Mouse (Mus musculus) adipocyte (in vitro differentiated cells): ENCODE results near the gene Dis3l2.

Experiments
- DNase-seq: peaks from one replicate; pipeline ENCODE4 v3.0.0-alpha.2; 2016; ENCODE audit warnings: low spot score

Gene Dis3l2

GRCm38 (mm10) chr1:86916355-86916984 lies 212.9 kb downstream of the Dis3l2 start:
- no peak for DNase-seq

GRCm38 (mm10) chr1:86925776-86926175 lies 222.2 kb downstream of the Dis3l2 start:
- DNase-seq: no peak

- DNase-seq: no peak
Observed at GRCm38 (mm10) chr1:86931606-86932379, 228.2 kb downstream of the Dis3l2 start.

- no peak for DNase-seq
Observed at GRCm38 (mm10) chr1:86932810-86933209, 229.2 kb downstream of the Dis3l2 start.

- no peak for DNase-seq
Observed at GRCm38 (mm10) chr1:86933656-86934055, 230.0 kb downstream of the Dis3l2 start.

- DNase-seq: no peak
Observed at GRCm38 (mm10) chr1:86951501-86952205, 248.0 kb downstream of the Dis3l2 start.

- DNase-seq: no peak
Observed at GRCm38 (mm10) chr1:86955801-86956200, 252.2 kb downstream of the Dis3l2 start.

- peak; percentile 25 for DNase-seq
Observed at GRCm38 (mm10) chr1:86968261-86968964, 264.8 kb downstream of the Dis3l2 start.

GRCm38 (mm10) chr1:86969173-86969725 lies 265.6 kb downstream of the Dis3l2 start:
- DNase-seq: no peak

GRCm38 (mm10) chr1:86972693-86973092 lies 269.1 kb downstream of the Dis3l2 start:
- no peak for DNase-seq

GRCm38 (mm10) chr1:86977018-86977417 lies 273.4 kb downstream of the Dis3l2 start:
- no peak for DNase-seq

- DNase-seq: no peak
Observed at GRCm38 (mm10) chr1:86986372-86986771, 282.8 kb downstream of the Dis3l2 start.

- no peak for DNase-seq
Observed at GRCm38 (mm10) chr1:86992849-86993248, 289.2 kb downstream of the Dis3l2 start.

- DNase-seq: no peak
Observed at GRCm38 (mm10) chr1:86994023-86994422, 290.4 kb downstream of the Dis3l2 start.

- no peak for DNase-seq
Observed at GRCm38 (mm10) chr1:86998051-86998450, 294.4 kb downstream of the Dis3l2 start.

- DNase-seq: no peak
Observed at GRCm38 (mm10) chr1:87001365-87001764, 297.8 kb downstream of the Dis3l2 start.

GRCm38 (mm10) chr1:87002545-87003168 lies 299.0 kb downstream of the Dis3l2 start:
- DNase-seq: no peak

GRCm38 (mm10) chr1:87003169-87003552 lies 299.6 kb downstream of the Dis3l2 start:
- no peak for DNase-seq

- DNase-seq: no peak
Observed at GRCm38 (mm10) chr1:87006425-87006824, 302.8 kb downstream of the Dis3l2 start.

- no peak for DNase-seq
Observed at GRCm38 (mm10) chr1:87008211-87008610, 304.6 kb downstream of the Dis3l2 start.

GRCm38 (mm10) chr1:87009156-87009555 lies 305.5 kb downstream of the Dis3l2 start:
- no peak for DNase-seq
